Mouse (Mus musculus): ENCODE results near the gene Gm17402. TPM values are rescaled to one million over a fixed set of nuclear protein-coding genes. Genes with fewer than 3 reads are reported as not detected.

Gm17402 gene
- polyA plus RNA-seq, 1 experiment, result not detected

- peak in 1 of 3 experiments; percentile 17 for TF ChIP-seq MYOG (IDR thresholded peaks at IDR 0.05; ENCODE audit: control insufficient read depth in 1 of 3, insufficient read depth in 1 of 3, insufficient read length in 2 of 3, low read depth in 2 of 3)
- no peak for TF ChIP-seq POLR2A (IDR thresholded peaks at IDR 0.05; ENCODE audit: insufficient read length, low read depth)
- TF ChIP-seq MYOD1 (IDR thresholded peaks at IDR 0.05; ENCODE audit: control insufficient read depth in 1 of 3, insufficient read length in 2 of 3, low read depth in 2 of 3), result peak in 2 of 3 experiments; percentile 19 to 32
- H3K79me2 ChIP-seq (ENCODE audit: control insufficient read depth, insufficient read depth), result no peaks in the 10 kb centered on the region
- H3ac ChIP-seq (ENCODE audit: control insufficient read depth, insufficient read length), result no peak overlapping the region
- no peak overlapping the region for H3K4me3 ChIP-seq
- no peaks in the 10 kb centered on the region for H3K36me3 ChIP-seq (ENCODE audit: control insufficient read depth, insufficient read depth)
- H3K4me2 ChIP-seq (ENCODE audit: low read depth), result no peak overlapping the region
- no peaks in the 10 kb centered on the region for H3K27me3 ChIP-seq (ENCODE audit: control insufficient read depth, insufficient read depth, insufficient read length)
Observed at GRCm38 (mm10) chr3:67339558-67339957, 35.4 kb downstream of the Gm17402 start.

DNA sequence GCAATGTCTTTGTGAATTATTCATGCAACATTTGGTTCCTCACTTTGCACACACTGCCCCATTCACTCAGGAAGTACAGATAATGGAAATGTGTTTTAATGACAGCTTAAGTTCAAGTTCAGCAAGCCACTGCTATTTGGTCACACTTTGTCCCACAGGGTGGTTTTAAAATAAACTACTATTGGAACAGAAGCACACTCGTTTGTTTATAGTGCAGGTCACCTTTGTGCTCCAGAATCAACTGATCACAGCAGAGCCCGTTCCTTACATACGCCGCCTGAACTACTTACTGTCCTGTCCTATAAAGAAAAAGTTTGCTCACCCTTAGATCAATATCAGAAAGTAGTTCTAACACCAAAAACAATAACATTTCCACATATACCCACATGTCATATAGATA lies 52.5 kb downstream of the Gm17402 start:
- H3K27me3 ChIP-seq (ENCODE audit: control insufficient read depth, insufficient read depth, insufficient read length), result no peaks in the 10 kb centered on the region
- H3K4me2 ChIP-seq (ENCODE audit: low read depth), result no peak overlapping the region
- no peak for TF ChIP-seq TCF3 (IDR thresholded peaks at IDR 0.05; ENCODE audit: insufficient read length, low read depth)
- no peak for TF ChIP-seq CEBPB (IDR thresholded peaks at IDR 0.05; ENCODE audit: insufficient read depth, poor library complexity, severe bottlenecking)
- TF ChIP-seq REST (IDR thresholded peaks at IDR 0.05; ENCODE audit: insufficient read depth, insufficient read length), result no peak
- TF ChIP-seq POLR2A (IDR thresholded peaks at IDR 0.05; ENCODE audit: insufficient read length, low read depth), result no peak
- no peak for TF ChIP-seq E2F4 (IDR thresholded peaks at IDR 0.05; ENCODE audit: insufficient read depth)
- no peak for TF ChIP-seq MAX (IDR thresholded peaks at IDR 0.05; ENCODE audit: low read depth)
- TF ChIP-seq MYOG (IDR thresholded peaks at IDR 0.05; ENCODE audit: control insufficient read depth in 1 of 3, insufficient read depth in 1 of 3, insufficient read length in 2 of 3, low read depth in 2 of 3), result no peak
- no peak for TF ChIP-seq SRF (IDR thresholded peaks at IDR 0.05; ENCODE audit: control insufficient read depth, insufficient read length, low read depth)
- TF ChIP-seq MYOD1 (IDR thresholded peaks at IDR 0.05; ENCODE audit: control insufficient read depth in 1 of 3, insufficient read length in 2 of 3, low read depth in 2 of 3), result no peak
- no peaks in the 10 kb centered on the region for H3K79me2 ChIP-seq (ENCODE audit: control insufficient read depth, insufficient read depth)
- no peak overlapping the region for H3ac ChIP-seq (ENCODE audit: control insufficient read depth, insufficient read length)
- no peaks in the 10 kb centered on the region for H3K36me3 ChIP-seq (ENCODE audit: control insufficient read depth, insufficient read depth)
- H3K4me3 ChIP-seq, result no peak overlapping the region

Other genes starting within 250 kb of the Gm17402 start
- 1.7 TPM for gene Mlf1, start 1.1 kb downstream of the Gm17402 start, polyA plus RNA-seq (2012; fragmentation: generic; extraction: Trizol)
- gene Gfm1, start 54.9 kb upstream of the Gm17402 start, polyA plus RNA-seq (2012; fragmentation: generic; extraction: Trizol), result 42.1 TPM
- gene Lxn, start 88.8 kb upstream of the Gm17402 start, polyA plus RNA-seq (2012; fragmentation: generic; extraction: Trizol), result 14.5 TPM
- not detected for gene Rarres1, start 140.4 kb upstream of the Gm17402 start, polyA plus RNA-seq (2012; fragmentation: generic; extraction: Trizol)
- gene Mfsd1, start 207.6 kb upstream of the Gm17402 start, polyA plus RNA-seq (2012; fragmentation: generic; extraction: Trizol), result 44.4 TPM